Mouse (Mus musculus): ENCODE results near the gene Tjp3.

DNA sequence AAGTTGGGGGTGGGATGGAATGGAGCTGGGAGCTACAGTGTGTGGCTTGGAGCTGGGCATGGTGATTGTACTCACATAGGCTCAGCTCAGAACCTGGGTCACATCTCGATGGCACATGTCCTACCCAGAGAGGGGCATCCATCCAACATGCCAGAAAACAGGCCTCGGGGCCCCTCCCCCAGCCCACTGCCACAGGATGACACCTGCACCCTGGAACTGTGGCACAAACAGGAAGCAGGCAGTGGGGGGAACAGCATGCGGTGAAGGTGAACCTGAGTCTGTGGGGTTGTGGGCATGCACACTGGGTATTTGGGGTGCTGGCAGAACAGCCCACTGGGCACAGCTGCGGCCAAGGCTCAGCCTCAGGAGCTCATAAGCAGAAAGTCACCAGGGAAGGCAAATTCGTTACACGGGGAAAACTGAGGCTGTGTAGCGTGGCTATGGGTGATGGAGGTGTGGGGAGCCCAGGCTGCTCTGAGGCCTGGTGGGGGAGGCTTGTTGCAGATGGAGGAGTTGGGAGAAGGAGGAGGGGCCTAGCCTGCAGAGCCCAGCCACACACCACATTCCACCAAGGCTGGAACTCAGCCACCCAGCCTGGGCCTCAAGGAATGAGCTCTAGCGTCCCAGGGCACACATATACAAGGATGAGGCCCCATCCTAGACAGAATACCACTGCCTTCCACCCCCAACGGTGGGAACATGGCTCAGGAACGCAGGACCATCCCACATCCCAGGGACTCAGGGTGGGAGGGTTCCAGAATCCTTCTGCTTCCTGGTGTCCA is 38.0 kb upstream of the Tjp3 start:
- TF ChIP-seq CTCF (IDR thresholded peaks at IDR 0.05; ENCODE audit: low read depth), result no peak
- no peak for TF ChIP-seq EP300 (IDR thresholded peaks at IDR 0.05; ENCODE audit: low read depth)
